Mouse (Mus musculus): ENCODE measurements at regions not wholly inside any gene's neighbourhood (a gene's known extent, or its start where the extent isn't known, plus 50 kb on each side); places are given as distances from the start of the nearest gene placed in this dataset.

DNA sequence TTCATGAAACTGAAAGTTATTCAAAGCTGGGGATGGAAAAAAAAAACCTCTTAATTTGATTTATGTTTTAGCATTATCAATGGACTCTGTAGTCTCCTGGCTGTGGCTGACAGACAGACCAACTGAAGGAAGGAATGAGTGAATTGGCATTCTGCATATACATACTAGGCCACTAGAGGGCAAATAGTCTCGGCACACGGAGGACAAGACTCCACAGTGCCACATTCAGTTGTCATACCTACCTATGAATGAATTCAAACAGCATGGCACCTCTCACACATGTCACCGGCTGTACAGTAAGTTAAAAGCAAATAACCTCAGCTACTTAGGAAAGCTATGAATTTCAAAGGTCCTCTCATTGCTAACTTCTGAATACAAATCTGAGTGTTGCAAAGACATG is 200.5 kb downstream of the Rab11fip2 start:
- no peak overlapping the region for H3K4me3 ChIP-seq

DNA sequence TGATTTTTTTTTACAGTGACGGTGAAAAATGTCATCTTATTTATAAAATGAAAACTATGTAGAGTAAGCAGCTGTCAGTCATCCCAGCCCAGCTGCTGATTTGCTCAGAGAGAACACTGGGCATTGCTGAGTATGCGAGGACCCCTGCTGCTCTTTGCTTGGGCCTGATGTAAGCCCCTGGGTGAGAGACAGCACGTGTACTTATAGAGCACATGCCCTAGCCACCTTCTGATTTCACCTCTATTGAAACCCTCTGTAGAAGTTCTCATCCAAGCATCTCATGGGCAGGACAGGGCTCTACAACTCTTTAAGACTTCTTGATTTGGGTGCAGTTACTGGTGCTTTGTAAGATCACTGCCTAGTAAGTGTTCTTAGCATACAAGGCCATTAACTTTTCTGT is 182.2 kb downstream of the Rab11fip2 start:
- H3K36me3 ChIP-seq = no peaks in the 10 kb centered on the region
- no peak overlapping the region for H3K9ac ChIP-seq
- H3K27me3 ChIP-seq (replicated peaks) = no peaks in the 10 kb centered on the region
- no peak overlapping the region for H3K27ac ChIP-seq (replicated peaks)
- H3K4me3 ChIP-seq = no peak overlapping the region
- no peaks in the 10 kb centered on the region for H3K9me3 ChIP-seq
- 62% methylated on average over 3 of the region's 3 CpGs for WGBS
- ATAC-seq (ENCODE audit: extremely low read depth, insufficient number of reproducible peaks, low FRiP score, low TSS enrichment) = no peak
- H3K4me2 ChIP-seq = no peak overlapping the region
- no peaks in the 10 kb centered on the region for H3K4me1 ChIP-seq

More for the DNA sequence above, 200.5 kb downstream of the Rab11fip2 start:
- H3K4me2 ChIP-seq = no peak overlapping the region
- no peaks in the 10 kb centered on the region for H3K36me3 ChIP-seq
- peaks cover 6% of the 10 kb centered on the region; the same call in 1 of the 2 replicates for H3K27me3 ChIP-seq (replicated peaks)
- H3K27ac ChIP-seq (replicated peaks) = no peak overlapping the region
- no peaks in the 10 kb centered on the region for H3K4me1 ChIP-seq
- no peaks in the 10 kb centered on the region for H3K9me3 ChIP-seq
- H3K9ac ChIP-seq = no peak overlapping the region
- ATAC-seq (ENCODE audit: extremely low read depth, insufficient number of reproducible peaks, low FRiP score, low TSS enrichment) = no peak
- WGBS = 27% methylated on average over 3 of the region's 3 CpGs

DNA sequence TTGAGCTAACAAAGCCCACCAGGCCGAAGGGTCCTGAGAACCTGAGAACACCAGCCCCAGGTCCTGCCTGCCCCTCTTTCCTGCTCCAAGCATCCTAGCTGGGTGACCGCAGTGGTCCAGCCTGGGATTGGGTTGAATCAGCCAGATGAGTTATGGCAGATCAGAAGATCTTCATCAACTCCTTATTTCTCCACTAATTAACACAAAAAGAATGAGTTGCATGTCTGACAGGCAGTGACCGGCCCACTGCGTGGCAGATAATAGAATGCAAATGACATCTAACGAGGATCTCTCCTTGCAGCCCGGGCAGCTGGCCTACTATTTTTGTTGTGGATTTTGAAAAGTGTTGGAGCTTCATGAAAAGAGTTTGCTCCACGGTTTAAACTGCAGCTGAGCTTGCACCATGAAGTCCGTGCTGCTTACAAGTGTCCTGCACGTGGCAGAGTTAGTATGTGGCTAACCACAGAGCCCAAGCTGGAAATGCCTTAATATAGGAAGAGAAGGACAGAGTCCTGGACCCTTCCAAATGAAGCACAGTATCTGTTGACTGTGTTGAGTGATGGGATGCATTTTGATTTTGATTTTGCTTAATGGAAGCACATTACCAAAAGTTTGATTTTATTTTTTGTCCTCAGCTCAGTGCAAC is 158.9 kb downstream of the Rab11fip2 start:
- no peak overlapping the region for H3K27ac ChIP-seq (replicated peaks)
- no peaks in the 10 kb centered on the region for H3K27me3 ChIP-seq (replicated peaks)
- H3K9me3 ChIP-seq = no peaks in the 10 kb centered on the region
- H3K36me3 ChIP-seq = no peaks in the 10 kb centered on the region
- no peak overlapping the region for H3K9ac ChIP-seq
- no peak overlapping the region for H3K4me3 ChIP-seq
- H3K4me1 ChIP-seq = no peaks in the 10 kb centered on the region
- no peak for ATAC-seq (ENCODE audit: extremely low read depth, insufficient number of reproducible peaks, low FRiP score, low TSS enrichment)
- 71% methylated on average over 9 of the region's 9 CpGs for WGBS
- H3K4me2 ChIP-seq = no peak overlapping the region

DNA sequence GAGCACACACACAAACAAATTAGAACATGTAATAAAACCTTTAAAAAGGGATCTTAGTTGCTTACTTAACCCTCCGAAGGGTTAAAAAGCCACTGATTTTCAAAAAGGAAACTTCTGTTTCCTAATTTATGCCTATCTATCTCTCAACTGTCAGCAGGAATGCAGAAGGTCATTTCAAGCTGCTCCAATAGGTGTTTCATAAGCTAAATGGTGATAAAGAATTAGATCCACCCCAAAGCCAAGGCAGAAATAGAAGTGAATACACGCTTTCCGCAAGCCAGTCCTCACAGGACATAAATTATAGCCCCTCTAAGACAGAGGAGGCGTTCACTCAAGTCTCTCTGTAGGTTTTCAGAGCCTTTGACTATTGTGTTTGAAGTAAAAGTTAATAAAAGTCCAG is 112.2 kb downstream of the Rab11fip2 start:
- H3K4me1 ChIP-seq = no peaks in the 10 kb centered on the region
- ATAC-seq (ENCODE audit: extremely low read depth, insufficient number of reproducible peaks, low FRiP score, low TSS enrichment) = no peak
- H3K27me3 ChIP-seq (replicated peaks) = no peaks in the 10 kb centered on the region
- no peaks in the 10 kb centered on the region for H3K36me3 ChIP-seq
- no peak overlapping the region for H3K4me2 ChIP-seq
- H3K9me3 ChIP-seq = no peaks in the 10 kb centered on the region
- H3K9ac ChIP-seq = no peak overlapping the region
- H3K4me3 ChIP-seq = no peak overlapping the region
- no peak overlapping the region for H3K27ac ChIP-seq (replicated peaks)
- WGBS = 65% methylated on average over 4 of the region's 4 CpGs

DNA sequence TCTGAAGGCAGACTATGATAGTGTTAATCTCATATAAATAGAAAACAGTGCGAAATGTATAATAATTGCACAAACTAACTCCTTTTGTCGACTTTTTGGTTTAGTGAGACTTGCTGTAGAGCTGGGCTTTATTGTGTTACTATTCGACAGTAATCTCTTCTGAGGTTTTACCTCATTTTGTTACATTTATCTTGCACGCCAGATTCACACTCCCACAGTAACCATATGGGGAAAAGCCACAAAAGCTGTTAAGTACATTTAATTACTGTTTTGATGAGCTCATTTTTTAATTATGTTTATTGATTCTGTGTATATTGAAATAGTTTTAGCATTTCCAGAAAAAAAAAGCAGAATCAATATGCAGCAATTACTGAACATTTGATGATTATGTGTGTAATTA is 106.3 kb downstream of the Rab11fip2 start:
- Histone ChIP-seq H3K4me2 (no peak overlapping the region), H3K27ac (replicated peaks) (no peak overlapping the region), H3K36me3 (no peaks in the 10 kb centered on the region), H3K9me3 (no peaks in the 10 kb centered on the region), H3K9ac (no peak overlapping the region), H3K4me3 (no peak overlapping the region), H3K27me3 (replicated peaks) (no peaks in the 10 kb centered on the region), H3K4me1 (no peaks in the 10 kb centered on the region)
- no peak for ATAC-seq (ENCODE audit: extremely low read depth, insufficient number of reproducible peaks, low FRiP score, low TSS enrichment)
- 67% methylated on average over 4 of the region's 4 CpGs for WGBS

DNA sequence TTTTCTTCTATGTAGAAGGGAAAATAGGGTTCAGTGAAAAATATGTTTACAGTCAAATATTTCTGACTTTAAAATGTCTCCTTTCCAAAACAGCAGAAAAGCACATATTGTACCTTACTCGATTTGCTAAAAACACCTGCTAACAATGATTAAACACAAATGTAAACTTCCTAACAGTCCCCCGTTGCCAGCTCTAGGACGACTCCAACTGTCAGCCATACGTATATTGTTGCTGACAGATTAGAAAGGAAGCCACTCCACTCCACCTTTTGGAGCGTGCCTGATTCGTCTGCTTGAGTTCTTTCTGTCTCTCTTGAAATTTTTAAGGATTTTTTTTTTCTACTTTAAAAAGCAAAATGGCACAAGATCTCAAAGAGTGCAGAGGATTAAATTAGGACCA is 105.8 kb downstream of the Rab11fip2 start:
- Histone ChIP-seq H3K4me3 (no peak overlapping the region), H3K27me3 (replicated peaks) (no peaks in the 10 kb centered on the region), H3K9ac (no peak overlapping the region), H3K9me3 (no peaks in the 10 kb centered on the region), H3K4me2 (no peak overlapping the region), H3K36me3 (no peaks in the 10 kb centered on the region), H3K4me1 (no peaks in the 10 kb centered on the region), H3K27ac (replicated peaks) (no peak overlapping the region)
- ATAC-seq (ENCODE audit: extremely low read depth, insufficient number of reproducible peaks, low FRiP score, low TSS enrichment) = no peak
- WGBS = 45% methylated on average over 6 of the region's 6 CpGs

DNA sequence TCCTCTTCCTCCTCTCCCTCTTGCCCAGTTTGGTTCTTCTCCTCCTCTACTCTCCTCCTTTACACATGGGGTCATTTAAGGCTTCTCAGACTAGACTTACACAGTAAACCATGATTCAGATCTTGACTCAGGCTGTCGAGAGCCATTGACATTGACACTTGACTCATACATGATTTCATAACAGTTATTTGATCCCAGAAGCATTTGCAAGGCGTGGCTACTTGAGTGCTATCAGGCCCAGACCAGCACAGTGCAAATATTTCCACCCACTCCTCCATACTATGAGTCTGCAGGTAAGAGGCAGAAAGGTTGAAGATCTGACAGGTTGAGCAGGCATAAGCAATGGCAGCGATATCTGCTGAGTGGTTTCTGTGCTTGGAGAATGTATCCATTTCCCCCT is 99.2 kb downstream of the Rab11fip2 start:
- H3K9ac ChIP-seq = no peak overlapping the region
- no peaks in the 10 kb centered on the region for H3K36me3 ChIP-seq
- ATAC-seq (ENCODE audit: extremely low read depth, insufficient number of reproducible peaks, low FRiP score, low TSS enrichment) = no peak
- no peak overlapping the region for H3K4me2 ChIP-seq
- no peak overlapping the region for H3K27ac ChIP-seq (replicated peaks)
- 62% methylated on average over 3 of the region's 3 CpGs for WGBS
- no peaks in the 10 kb centered on the region for H3K9me3 ChIP-seq
- no peaks in the 10 kb centered on the region for H3K27me3 ChIP-seq (replicated peaks)
- H3K4me1 ChIP-seq = no peaks in the 10 kb centered on the region
- no peak overlapping the region for H3K4me3 ChIP-seq

DNA sequence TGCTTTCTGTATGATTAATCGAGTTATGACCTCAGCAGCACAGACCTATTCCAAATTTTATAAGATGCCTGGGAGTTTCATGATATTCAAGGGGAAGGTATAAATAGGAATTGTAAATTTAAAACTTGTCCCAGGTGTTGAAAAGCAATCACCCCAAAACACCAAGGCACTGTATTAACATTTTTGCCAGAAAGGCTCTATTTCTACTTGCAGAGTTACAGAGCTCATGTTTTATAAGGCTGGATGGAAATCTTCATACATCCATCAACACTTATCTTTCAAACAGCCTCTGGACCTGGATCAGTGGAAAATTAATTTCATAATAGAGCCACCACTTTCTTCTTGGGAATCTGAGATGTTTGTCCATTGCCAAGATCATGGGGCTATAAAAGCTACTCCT is 96.6 kb downstream of the Rab11fip2 start:
- WGBS = 75% methylated on average over 1 of the region's 1 CpGs
- ATAC-seq (ENCODE audit: extremely low read depth, insufficient number of reproducible peaks, low FRiP score, low TSS enrichment) = no peak
- H3K4me3 ChIP-seq = no peak overlapping the region
- no peaks in the 10 kb centered on the region for H3K9me3 ChIP-seq
- no peak overlapping the region for H3K27ac ChIP-seq (replicated peaks)
- H3K36me3 ChIP-seq = no peaks in the 10 kb centered on the region
- H3K9ac ChIP-seq = no peak overlapping the region
- H3K4me1 ChIP-seq = no peaks in the 10 kb centered on the region
- H3K4me2 ChIP-seq = no peak overlapping the region
- H3K27me3 ChIP-seq (replicated peaks) = no peaks in the 10 kb centered on the region

DNA sequence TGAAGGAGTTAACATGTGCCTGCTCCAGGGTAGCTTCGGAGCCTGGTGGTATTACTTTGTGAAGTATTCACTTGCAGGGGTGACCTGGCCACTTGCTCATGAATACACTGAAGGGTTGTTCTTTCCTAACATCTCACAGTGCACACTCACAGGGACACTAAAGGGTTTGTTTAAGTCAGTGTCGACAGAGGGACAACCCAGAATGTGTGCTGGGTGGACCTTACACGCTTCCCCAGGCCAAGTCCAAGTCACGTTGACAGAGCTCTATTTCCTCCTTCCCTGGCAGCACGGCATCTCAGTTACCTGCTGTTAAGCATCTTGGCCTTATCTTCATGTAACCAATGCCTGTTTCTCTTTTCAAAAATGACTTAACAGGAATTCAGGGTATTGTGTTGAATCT is 92.8 kb downstream of the Rab11fip2 start:
- Histone ChIP-seq H3K4me2 (no peak overlapping the region), H3K4me1 (no peaks in the 10 kb centered on the region), H3K9ac (no peak overlapping the region), H3K4me3 (no peak overlapping the region), H3K36me3 (no peaks in the 10 kb centered on the region), H3K9me3 (no peaks in the 10 kb centered on the region), H3K27ac (replicated peaks) (no peak overlapping the region), H3K27me3 (replicated peaks) (no peaks in the 10 kb centered on the region)
- no peak for ATAC-seq (ENCODE audit: extremely low read depth, insufficient number of reproducible peaks, low FRiP score, low TSS enrichment)
- 50% methylated on average over 5 of the region's 5 CpGs for WGBS

DNA sequence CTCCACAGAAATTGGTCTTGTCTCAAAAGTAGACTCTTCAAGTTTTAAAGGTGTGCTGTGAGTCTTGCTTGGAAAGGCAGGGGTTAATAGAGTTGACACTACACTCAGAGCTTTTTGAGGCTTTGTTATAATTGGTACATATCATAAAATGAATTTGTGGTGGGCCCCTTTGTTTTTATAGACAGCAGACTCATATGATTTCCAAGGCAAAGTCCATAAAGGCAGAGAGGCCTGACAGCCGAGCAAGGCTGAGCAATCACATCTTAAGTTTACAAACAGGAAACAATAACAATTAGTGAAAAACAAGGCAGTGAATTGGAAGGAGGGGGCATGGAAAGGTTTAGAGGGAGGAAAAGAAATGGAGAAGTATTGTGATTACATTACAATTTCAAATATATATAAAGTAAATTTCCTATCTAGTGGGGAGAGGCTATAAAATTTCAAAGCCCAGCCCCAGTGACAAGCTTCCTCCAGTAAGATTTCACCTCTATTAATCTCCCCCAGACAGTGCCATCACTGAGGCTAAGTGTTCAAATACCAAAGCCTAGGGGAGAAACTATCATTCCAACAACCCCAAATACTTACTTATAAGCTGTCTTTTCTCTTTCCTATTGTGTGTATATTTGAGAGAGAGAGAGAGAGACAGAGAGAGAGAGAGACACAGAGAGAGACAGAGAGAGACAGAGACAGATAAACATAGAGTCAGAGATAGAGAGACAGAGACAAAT is 91.3 kb downstream of the Rab11fip2 start:
- Histone ChIP-seq H3K4me3 (no peak overlapping the region), H3K27ac (replicated peaks) (no peak overlapping the region), H3K9ac (no peak overlapping the region), H3K4me2 (no peak overlapping the region), H3K27me3 (replicated peaks) (no peaks in the 10 kb centered on the region), H3K36me3 (no peaks in the 10 kb centered on the region), H3K9me3 (no peaks in the 10 kb centered on the region), H3K4me1 (peaks cover under 1% of the 10 kb centered on the region; the same call in 1 of the 2 replicates)
- ATAC-seq (ENCODE audit: extremely low read depth, insufficient number of reproducible peaks, low FRiP score, low TSS enrichment) = no peak
- 56% methylated on average over 1 of the region's 1 CpGs for WGBS

Data from heart, embryonic 13.5 days (tissue).